Mouse (Mus musculus) stomach, embryonic 15.5 days (tissue): Measurements from ENCODE around the gene Tprgl. TPM values are rescaled to one million over a fixed set of nuclear protein-coding genes. Genes with fewer than 3 reads are reported as not detected.
A peak's percentile ranks its signal among the peaks of the same experiment; 100 is the strongest.

Experiments used
- ATAC-seq: fragments of 200-750 bp; cut with Nextera tagmentation; 2 replicates; pipeline ENCODE4 v1.8.0; 2017; ENCODE audit warnings: low read depth, moderate number of reproducible peaks, moderate TSS enrichment; ENCODE audit not compliant: insufficient read depth, low FRiP score
- H3K27ac ChIP-seq: fragments of 300-500 bp; sonication (generic); 2 replicates; pipeline ENCODE4 v1.5.1; 2015; ENCODE audit warnings: mild to moderate bottlenecking, inconsistent platforms
- H3K27me3 ChIP-seq: fragments of 300-500 bp; sonication (generic); replicated peaks from 2 replicates; pipeline ENCODE4 v1.6.1; 2015; ENCODE audit warnings: inconsistent platforms
- H3K36me3 ChIP-seq: fragments of 300-500 bp; sonication (generic); 2 replicates; pipeline ENCODE4 v1.6.1; 2015; ENCODE audit warnings: inconsistent platforms
- H3K4me1 ChIP-seq: fragments of 300-500 bp; sonication (generic); 2 replicates; pipeline ENCODE4 v1.6.1; 2015; ENCODE audit warnings: inconsistent platforms
- H3K4me2 ChIP-seq: fragments of 300-500 bp; sonication (generic); 2 replicates; pipeline ENCODE4 v1.6.1; 2015; ENCODE audit warnings: mild to moderate bottlenecking, inconsistent platforms
- H3K4me3 ChIP-seq: fragments of 300-500 bp; sonication (generic); replicated peaks from 2 replicates; pipeline ENCODE4 v1.5.1; 2015; ENCODE audit warnings: inconsistent platforms
- H3K9ac ChIP-seq: fragments of 300-500 bp; sonication (generic); 2 replicates; pipeline ENCODE4 v1.6.1; 2015; ENCODE audit warnings: inconsistent platforms
- H3K9me3 ChIP-seq: fragments of 300-500 bp; sonication (generic); 2 replicates; pipeline ENCODE4 v1.6.1; 2016; ENCODE audit warnings: inconsistent platforms
- WGBS: fragments of 180-500 bp; shearing (Covaris S2); methylation state at CpG from one replicate; pipeline ENCODE4 v1.1.7; 2015; 5-methylcytosine and 5-hydroxymethylcytosine counted together
- polyA plus RNA-seq: library from polyadenylated mRNA; unstranded; fragments of >200 nt; fragmentation: Nextera tagmentation; extraction: Ambion mirVana; gene quantifications from 2 replicates; pipeline ENCODE4 v1.2.1, GENCODE M21; 2015

Tprgl gene
- polyA plus RNA-seq: 122 and 124 TPM in 2 replicates

DNA sequence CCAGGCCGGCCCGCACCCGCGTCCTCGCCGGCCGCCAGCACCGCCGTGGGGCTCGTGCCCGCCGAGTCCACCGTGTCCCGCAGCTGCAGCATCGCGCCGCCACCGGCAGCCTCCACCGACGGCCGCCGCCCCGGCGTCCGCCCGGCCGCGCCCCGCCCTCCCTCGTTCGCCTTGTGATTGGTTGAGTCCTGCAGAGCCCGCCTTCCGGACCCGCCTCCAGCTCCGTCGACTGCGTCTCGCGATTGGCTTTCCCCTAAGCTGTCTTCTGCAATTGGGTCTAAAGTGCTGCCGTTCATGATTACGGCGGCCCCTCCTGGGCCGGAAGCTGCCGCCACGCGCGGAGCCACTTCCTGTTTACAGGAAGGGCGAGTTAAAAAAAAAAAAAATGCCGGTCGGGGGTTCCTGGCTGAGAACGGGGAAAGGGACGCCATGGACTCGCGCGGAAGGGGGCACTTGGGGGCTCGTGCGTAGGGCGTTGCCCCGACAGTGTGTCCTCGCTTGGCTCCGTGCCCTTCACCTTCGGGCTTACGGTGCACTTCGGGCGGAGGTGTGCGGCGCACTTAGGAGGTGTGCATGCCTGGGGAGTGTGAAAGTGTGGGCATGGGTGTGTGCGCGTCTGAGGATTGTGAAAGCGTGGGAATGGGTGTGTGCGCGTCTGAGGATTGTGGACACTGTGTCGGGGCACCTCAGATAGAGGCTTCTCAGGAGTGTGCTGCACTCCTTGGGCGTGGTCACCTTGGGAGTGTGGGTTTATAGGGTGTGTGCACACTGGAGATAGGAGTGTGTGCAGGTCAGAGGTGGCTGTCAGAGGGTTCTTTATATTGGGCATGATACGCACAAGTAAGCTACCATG, at the start of gene Tprgl:
Gene Tprgl (minus strand): TSS at position 129 of the 853 bp plus-strand sequence.
- Histone ChIP-seq H3K9me3 (no peaks in the 10 kb centered on the region), H3K27ac (peak within 1 kb of the TSS; percentile 72), H3K4me3 (peak within 1 kb of the TSS; percentile 98), H3K36me3 (peaks cover 12% of the 10 kb centered on the region), H3K4me2 (peak within 1 kb of the TSS; percentile 86), H3K4me1 (peaks cover 16% of the 10 kb centered on the region), H3K9ac (peak within 1 kb of the TSS; percentile 71), H3K27me3 (no peaks in the 10 kb centered on the region)
- 1% methylated on average over 70 of the region's 75 CpGs for WGBS
- ATAC-seq: peak; percentile 95

DNA sequence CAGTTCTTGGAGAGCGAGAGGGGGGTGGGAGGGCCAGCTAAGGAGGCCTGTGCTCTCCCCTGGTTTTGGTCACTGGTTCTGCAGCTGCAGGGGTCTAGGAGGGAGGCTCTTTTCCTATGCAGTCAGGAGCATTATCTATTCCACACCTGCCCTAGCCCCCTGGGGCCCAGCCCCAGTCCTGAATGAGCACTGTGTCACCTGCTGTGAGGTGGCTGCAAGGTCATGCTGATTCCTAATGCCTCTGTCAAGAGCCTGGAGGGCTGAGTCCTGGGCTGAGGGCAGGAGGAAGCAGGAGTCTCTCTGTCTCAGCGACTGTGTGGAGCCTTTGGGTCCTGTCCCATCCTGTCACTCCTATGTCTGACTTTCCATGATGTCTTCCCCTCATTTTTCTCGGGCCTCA, 49.4 kb upstream of the Tprgl start:
- H3K9me3 ChIP-seq: no peaks in the 10 kb centered on the region
- no peaks in the 10 kb centered on the region for H3K36me3 ChIP-seq
- H3K4me2 ChIP-seq: no peak overlapping the region
- no peaks in the 10 kb centered on the region for H3K27me3 ChIP-seq
- no peak for ATAC-seq
- WGBS: 10% methylated on average over 3 of the region's 3 CpGs
- no peak overlapping the region for H3K9ac ChIP-seq
- no peak overlapping the region for H3K4me3 ChIP-seq
- H3K4me1 ChIP-seq: peaks cover 28% of the 10 kb centered on the region
- H3K27ac ChIP-seq: peak overlapping the region; percentile 61; the same call in 1 of the 2 replicates

DNA sequence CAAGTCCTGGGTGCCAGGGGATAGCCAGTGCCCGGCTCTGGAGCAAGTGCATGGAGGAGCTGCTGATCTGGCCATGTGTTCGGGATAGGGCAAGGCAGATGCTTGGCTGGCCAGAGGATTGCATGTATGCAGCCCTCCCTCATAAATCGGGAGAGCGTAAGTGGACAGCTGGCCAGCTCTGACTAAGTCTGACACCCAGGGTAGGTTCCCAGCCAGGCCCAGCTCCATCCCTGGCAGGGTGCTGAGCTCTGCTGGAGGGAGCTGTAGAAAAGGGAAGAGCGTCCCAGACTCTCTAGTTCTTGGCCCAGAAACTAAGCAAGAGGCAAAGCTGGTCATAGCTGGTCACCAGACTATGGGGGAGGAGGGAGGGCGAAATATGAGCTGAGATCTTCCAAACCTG, 48.6 kb upstream of the Tprgl start:
- Histone ChIP-seq H3K9ac (no peak overlapping the region), H3K4me1 (peaks cover 27% of the 10 kb centered on the region), H3K4me3 (no peak overlapping the region), H3K36me3 (no peaks in the 10 kb centered on the region), H3K4me2 (no peak overlapping the region), H3K27ac (peak overlapping the region; percentile 70; the same call in 1 of the 2 replicates), H3K27me3 (no peaks in the 10 kb centered on the region), H3K9me3 (no peaks in the 10 kb centered on the region)
- 62% methylated on average over 6 of the region's 6 CpGs for WGBS
- ATAC-seq: no peak

DNA sequence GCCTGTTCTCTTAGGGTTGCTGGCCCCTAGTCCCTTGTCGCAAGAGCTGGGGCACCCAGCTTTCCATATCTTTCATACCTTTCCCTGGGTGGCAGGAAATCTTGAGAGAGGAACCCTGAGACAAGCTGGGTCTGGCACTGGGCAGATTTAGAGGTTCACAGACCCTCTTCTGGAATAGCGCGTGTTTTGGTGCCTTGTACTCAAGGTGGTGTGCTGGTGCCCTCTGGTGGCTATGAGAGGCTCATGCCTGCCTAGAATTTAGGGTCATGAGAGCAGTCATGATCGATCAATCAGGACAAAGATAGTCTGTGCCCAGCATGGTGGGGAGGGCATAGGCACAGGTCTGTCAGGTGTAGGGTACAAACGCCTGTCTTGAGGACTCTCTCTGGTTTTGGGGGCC, 46.8 kb upstream of the Tprgl start:
- no peak for ATAC-seq
- 13% methylated on average over 5 of the region's 5 CpGs for WGBS
- Histone ChIP-seq H3K36me3 (no peaks in the 10 kb centered on the region), H3K9ac (no peak overlapping the region), H3K27ac (no peak overlapping the region), H3K4me1 (peaks cover 16% of the 10 kb centered on the region; the same call in 1 of the 2 replicates), H3K4me3 (no peak overlapping the region), H3K4me2 (no peak overlapping the region), H3K9me3 (no peaks in the 10 kb centered on the region), H3K27me3 (no peaks in the 10 kb centered on the region)

DNA sequence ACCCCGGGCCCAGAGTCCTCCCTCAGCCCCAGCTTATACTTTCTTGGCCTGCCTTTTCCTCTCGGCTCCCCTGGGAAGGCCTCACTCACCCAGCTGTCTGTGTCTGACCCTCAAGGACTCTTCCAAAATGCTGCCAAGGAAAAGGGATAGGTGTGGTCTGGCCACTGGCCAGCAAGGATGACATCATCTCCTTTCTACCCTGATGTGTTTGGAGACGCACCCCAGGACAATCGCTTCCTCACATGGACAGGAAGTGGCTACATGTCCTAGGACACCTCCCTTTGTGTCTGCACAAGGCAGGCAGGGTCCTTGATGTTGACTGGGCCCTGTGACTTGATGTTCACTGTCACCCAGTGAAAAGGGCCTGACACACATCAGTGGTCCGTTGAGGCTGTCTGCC, 44.9 kb upstream of the Tprgl start:
- Histone ChIP-seq H3K4me2 (no peak overlapping the region), H3K9me3 (no peaks in the 10 kb centered on the region), H3K27me3 (no peaks in the 10 kb centered on the region), H3K9ac (no peak overlapping the region), H3K4me3 (no peak overlapping the region), H3K36me3 (no peaks in the 10 kb centered on the region), H3K27ac (no peak overlapping the region), H3K4me1 (peaks cover 16% of the 10 kb centered on the region; the same call in 1 of the 2 replicates)
- 43% methylated on average over 5 of the region's 5 CpGs for WGBS
- ATAC-seq: no peak

- 72% methylated on average over 7 of the region's 7 CpGs for WGBS
- Histone ChIP-seq H3K4me2 (no peak overlapping the region), H3K9ac (no peak overlapping the region), H3K36me3 (no peaks in the 10 kb centered on the region), H3K27ac (no peak overlapping the region), H3K4me3 (no peak overlapping the region), H3K4me1 (peaks cover 12% of the 10 kb centered on the region; the same call in 1 of the 2 replicates), H3K9me3 (no peaks in the 10 kb centered on the region), H3K27me3 (no peaks in the 10 kb centered on the region)
- no peak for ATAC-seq
Observed at GRCm38 (mm10) chr4:154204532-154204931, 44.1 kb upstream of the Tprgl start.

DNA sequence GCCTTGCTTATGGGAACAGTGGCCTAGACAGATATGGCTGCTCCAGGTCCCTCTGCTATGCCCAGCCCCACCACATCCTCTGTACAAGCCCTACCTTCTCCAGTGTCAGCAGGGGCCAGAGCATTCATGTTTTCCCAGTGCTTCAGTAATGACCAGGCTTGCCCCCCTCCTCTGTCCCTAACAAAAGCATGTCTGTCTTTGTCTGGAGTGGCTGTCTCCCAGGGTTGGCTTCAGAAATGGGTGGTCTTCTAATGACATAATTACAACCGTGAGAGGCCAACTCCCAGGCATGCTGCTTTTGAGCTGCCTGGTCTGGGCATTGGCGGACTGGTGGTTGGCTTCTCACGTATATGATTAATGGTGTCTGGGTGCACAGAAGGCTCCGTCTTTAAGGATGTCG, 41.0 kb upstream of the Tprgl start:
- WGBS: 73% methylated on average over 5 of the region's 5 CpGs
- Histone ChIP-seq H3K27ac (no peak overlapping the region), H3K4me1 (0 out of 2 replicates have a peak, but pooled peaks cover 9% of the 10 kb centered on the region), H3K9me3 (no peaks in the 10 kb centered on the region), H3K9ac (no peak overlapping the region), H3K36me3 (no peaks in the 10 kb centered on the region), H3K27me3 (no peaks in the 10 kb centered on the region), H3K4me2 (no peak overlapping the region), H3K4me3 (no peak overlapping the region)
- ATAC-seq: no peak

DNA sequence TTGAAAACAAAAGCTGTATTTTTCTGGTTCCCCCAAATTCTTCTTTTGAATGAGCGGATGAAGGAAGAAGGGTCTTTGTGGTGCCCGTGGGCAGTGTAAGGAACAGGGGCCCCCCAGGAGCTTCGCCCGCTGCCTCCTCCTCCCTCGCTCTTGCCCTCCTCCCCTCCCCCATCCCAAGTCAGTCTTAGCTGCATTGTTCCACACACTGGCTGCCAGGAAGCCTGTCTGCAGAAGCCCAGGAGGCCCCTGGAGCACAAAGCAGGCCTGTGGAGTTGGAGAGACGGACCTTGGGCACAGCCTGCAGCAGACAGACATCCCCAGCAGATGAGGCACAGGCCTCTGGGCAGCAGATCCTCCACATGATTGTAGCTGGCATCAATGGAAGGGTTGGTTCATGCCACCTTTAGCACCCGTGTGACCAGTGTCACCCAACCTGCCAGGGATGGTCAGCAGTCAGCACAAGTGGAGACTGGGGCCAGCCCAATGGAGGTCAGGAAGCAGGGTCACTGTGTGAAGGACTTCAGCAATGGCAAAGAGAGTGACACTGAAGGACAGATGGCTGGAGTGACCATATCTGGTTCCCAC, 38.0 kb upstream of the Tprgl start:
- Histone ChIP-seq H3K9me3 (no peaks in the 10 kb centered on the region), H3K27ac (no peak overlapping the region), H3K4me3 (no peak overlapping the region), H3K27me3 (no peaks in the 10 kb centered on the region), H3K36me3 (no peaks in the 10 kb centered on the region), H3K4me2 (no peak overlapping the region), H3K9ac (no peak overlapping the region), H3K4me1 (no peaks in the 10 kb centered on the region)
- WGBS: 65% methylated on average over 7 of the region's 7 CpGs
- ATAC-seq: no peak

GRCm38 (mm10) chr4:154197961-154198360, 37.5 kb upstream of the Tprgl start:
- Histone ChIP-seq H3K4me1 (no peaks in the 10 kb centered on the region), H3K4me3 (no peak overlapping the region), H3K27me3 (no peaks in the 10 kb centered on the region), H3K9ac (no peak overlapping the region), H3K9me3 (no peaks in the 10 kb centered on the region), H3K36me3 (no peaks in the 10 kb centered on the region), H3K27ac (no peak overlapping the region), H3K4me2 (no peak overlapping the region)
- 68% methylated on average over 6 of the region's 6 CpGs for WGBS
- no peak for ATAC-seq

DNA sequence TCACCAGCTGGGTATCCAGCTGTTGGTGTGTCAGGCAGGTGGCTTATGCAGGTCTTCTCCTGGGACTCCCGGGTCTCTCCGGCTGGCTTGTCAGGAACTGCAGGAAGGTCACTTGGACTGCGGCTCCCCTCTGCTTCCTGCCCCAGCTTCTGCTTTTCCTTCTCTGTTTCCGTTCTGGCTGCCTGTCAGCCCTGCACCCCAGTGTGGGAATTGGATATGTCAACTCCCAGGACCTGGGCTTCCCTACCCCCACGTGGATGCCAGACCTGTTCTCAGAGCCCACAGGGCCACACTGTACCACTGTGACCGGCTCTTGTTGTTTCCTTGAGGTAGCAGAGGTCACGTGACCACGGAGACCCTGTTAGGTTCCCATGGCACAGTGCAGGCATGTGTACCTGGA, 28.5 kb upstream of the Tprgl start:
- 70% methylated on average over 8 of the region's 8 CpGs for WGBS
- no peaks in the 10 kb centered on the region for H3K27me3 ChIP-seq
- H3K4me1 ChIP-seq: no peaks in the 10 kb centered on the region
- no peaks in the 10 kb centered on the region for H3K36me3 ChIP-seq
- no peaks in the 10 kb centered on the region for H3K9me3 ChIP-seq
- H3K9ac ChIP-seq: no peak overlapping the region
- no peak overlapping the region for H3K4me3 ChIP-seq
- no peak for ATAC-seq
- no peak overlapping the region for H3K4me2 ChIP-seq
- no peak overlapping the region for H3K27ac ChIP-seq

DNA sequence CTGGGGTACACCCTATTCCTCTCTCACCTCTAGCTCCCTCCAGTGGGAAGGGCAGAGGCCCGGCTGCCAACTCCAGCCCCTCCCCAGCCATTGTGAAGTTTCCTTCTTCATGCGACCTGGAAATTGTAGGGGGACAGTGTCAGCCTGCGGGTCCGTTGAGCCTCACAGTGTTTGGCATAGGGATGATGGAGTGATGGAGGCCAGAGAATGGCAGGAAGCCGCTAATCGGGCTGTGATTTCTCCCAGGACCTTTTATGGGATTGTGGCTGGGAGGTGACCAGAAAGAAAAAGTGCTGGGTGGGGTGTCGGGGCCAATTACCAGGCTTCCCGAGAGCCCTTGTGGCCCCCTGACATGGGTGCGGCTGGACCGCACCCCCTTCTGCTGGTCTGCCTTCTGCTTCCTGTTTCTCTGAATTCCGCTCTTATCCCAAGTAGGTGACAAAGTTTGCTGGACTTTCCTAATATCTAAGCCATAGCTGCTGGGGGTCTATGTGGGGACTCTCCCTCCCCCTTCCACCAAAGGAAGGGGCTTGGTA, 25.6 kb upstream of the Tprgl start:
- no peak overlapping the region for H3K9ac ChIP-seq
- H3K9me3 ChIP-seq: no peaks in the 10 kb centered on the region
- WGBS: 60% methylated on average over 11 of the region's 11 CpGs
- no peak overlapping the region for H3K4me3 ChIP-seq
- no peak for ATAC-seq
- no peaks in the 10 kb centered on the region for H3K4me1 ChIP-seq
- H3K27me3 ChIP-seq: no peaks in the 10 kb centered on the region
- no peak overlapping the region for H3K4me2 ChIP-seq
- H3K27ac ChIP-seq: no peak overlapping the region
- H3K36me3 ChIP-seq: no peaks in the 10 kb centered on the region

GRCm38 (mm10) chr4:154185001-154185400, 24.5 kb upstream of the Tprgl start:
- no peaks in the 10 kb centered on the region for H3K36me3 ChIP-seq
- no peak overlapping the region for H3K9ac ChIP-seq
- no peaks in the 10 kb centered on the region for H3K9me3 ChIP-seq
- no peaks in the 10 kb centered on the region for H3K4me1 ChIP-seq
- ATAC-seq: no peak
- H3K27ac ChIP-seq: no peak overlapping the region
- no peak overlapping the region for H3K4me2 ChIP-seq
- WGBS: 76% methylated on average over 5 of the region's 5 CpGs
- no peak overlapping the region for H3K4me3 ChIP-seq
- no peaks in the 10 kb centered on the region for H3K27me3 ChIP-seq
